15 mouse cellular contexts compared by ENCODE assay signal in the genomic region with DNA sequence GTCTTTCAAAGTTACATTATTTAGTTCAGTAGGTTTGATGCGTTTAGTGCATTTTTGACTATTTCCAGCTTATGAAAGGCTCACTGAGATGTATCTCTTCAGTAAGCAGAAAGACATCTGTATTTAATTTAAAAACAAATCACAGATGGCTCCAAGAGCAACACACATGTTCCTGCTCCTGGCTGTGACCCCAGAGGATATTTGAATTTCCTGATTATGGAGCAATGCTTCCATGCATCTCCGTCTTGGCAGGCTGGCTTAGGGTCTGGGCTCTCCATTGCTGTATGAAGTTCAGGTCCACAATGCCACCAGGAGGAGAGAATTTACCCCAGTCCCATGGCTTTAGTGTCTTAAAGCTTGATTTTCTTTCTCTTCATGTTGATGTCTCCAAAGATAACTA. TPM values are rescaled to one million over a fixed set of nuclear protein-coding genes. Genes with fewer than 3 reads are reported as not detected.
A peak's percentile ranks its signal among the peaks of the same experiment; 100 is the strongest.
DNase-seq lines count a peak whose midpoint lies in the region.
"Had no signal": no experiment of that assay in that cellular context is flagged by ENCODE, and none has a peak within 500 bp of the region (broad histone marks: within the 10 kb centered on the region; RNA-seq: fewer than 3 reads in every experiment).

No protein-coding gene starts in this region.

- peak; percentile 37 for DNase-seq in 3T3-L1 (ENCODE audit: low read depth, low spot score)
- peak; percentile 65 for DNase-seq in MN1 (ENCODE audit: low spot score)
- peak; percentile 42 for DNase-seq in embryo, embryonic 11 days
- DNase-seq in forelimb bud, embryonic 11.5 days (ENCODE audit: low read depth, low spot score) = peak; percentile 23
- no peak for DNase-seq in gastrocnemius, adult 8-10 months (ENCODE audit: low spot score in 2 of 2)
- DNase-seq in layer of hippocampus, adult 9-11 months = no peak
- DNase-seq in thymus, postnatal 0 days (ENCODE audit: low spot score) = no peak
- DNase-seq: cerebellum, adult 9-11 months; forebrain, postnatal 0 days; heart, postnatal 4 days; left cerebral cortex, postnatal 4 days; lung, embryonic 14.5 days; lung, postnatal 4 days; thymus, adult 2 months had no signal

RNA-seq across cellular contexts. Expression of a gene that starts 37.5 kb away (rescaled TPM):
- total RNA-seq in gastrocnemius, adult 8-10 months (2022) = under 1 TPM in 3 of 4 experiments, not detected in 1; 0.02 to 0.05 (median 0.05) TPM
- polyA plus RNA-seq in thymus, postnatal 0 days (2015; fragmentation: Nextera tagmentation; extraction: Ambion mirVana) = 0.01 and 0.04 TPM in 2 replicates
- total RNA-seq: granulocyte monocyte progenitor cell, adult 5-6 weeks had no signal

Comparison
In these comparisons a context has a peak if more than half of its experiments do, and no peak if none do; other contexts are left out.
1. DNase-seq: peak in 3T3-L1 (single experiment), MN1 (single experiment), embryo, embryonic 11 days (single experiment) and forelimb bud, embryonic 11.5 days (single experiment); none in gastrocnemius, adult 8-10 months (0 of 2), layer of hippocampus, adult 9-11 months (single experiment) and thymus, postnatal 0 days (single experiment).